Mouse (Mus musculus) embryo, embryonic 11.5 days (tissue): ENCODE measurements at regions not wholly inside any gene's neighbourhood (a gene's known extent, or its start where the extent isn't known, plus 50 kb on each side); places are given as distances from the start of the nearest gene placed in this dataset.

Source experiments
- DNase-seq: peaks from one replicate; pipeline ENCODE4 v3.0.0-alpha.2; 2012; ENCODE audit warnings: low read depth, low spot score

DNA sequence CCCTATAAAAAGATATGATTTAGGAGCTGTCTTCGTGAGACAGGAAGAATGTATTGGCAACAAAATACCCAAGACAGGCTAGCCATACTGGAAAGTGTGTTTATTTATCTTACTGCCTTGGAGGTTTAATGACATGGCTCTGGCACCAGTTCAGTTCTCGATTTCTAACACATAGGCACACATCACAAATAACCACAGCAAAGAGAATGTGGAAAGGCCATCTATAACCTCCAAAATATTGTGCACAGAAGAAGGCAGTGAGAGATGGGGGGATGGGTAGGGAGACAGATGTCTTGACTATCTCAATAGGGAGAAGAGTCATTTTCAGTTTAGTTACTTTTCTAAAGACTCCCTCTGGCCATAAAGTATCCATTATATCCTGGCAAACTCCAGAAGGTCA, 90.5 kb downstream of the Minar1 start:
- DNase-seq: no peak

DNA sequence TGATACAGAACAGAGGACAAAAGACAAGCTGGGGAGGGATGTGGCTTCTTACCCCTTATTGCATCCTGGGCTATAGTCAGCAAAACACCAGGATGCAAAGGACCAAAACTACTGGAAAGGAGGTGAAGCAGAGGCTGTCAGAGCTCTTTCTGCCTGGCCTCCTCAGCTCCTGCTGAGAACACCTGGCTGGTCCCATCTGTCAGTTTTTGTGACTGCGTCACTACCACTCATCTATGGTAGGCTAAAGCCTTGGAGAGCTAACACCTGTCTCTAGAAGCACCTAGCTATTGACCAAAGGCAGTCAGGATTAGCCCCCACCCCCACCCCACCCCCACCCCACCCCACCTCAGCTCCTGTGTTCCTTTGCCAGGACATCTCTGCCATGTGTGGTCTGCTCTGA, 98.8 kb downstream of the Minar1 start:
- DNase-seq: no peak

DNA sequence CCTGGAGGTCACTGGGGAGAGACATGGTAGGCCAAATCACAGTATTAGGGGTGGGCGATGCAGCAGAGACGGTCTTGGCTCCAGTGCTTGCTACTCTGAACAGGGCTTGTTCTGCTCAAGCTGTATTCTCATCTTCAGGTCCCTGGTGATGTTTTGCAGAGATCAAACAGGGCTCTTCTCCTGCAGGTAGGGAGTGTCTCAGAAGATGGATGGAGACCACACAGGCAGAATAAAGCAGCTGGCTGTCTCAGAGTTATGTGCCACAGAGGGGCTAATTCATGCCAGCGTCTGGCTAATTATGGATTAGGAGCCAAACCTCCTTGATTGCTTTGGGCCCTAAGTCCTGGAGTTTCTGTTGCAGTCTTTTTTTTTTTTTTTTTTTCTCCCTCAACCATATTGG, 99.2 kb downstream of the Minar1 start:
- DNase-seq: no peak

DNA sequence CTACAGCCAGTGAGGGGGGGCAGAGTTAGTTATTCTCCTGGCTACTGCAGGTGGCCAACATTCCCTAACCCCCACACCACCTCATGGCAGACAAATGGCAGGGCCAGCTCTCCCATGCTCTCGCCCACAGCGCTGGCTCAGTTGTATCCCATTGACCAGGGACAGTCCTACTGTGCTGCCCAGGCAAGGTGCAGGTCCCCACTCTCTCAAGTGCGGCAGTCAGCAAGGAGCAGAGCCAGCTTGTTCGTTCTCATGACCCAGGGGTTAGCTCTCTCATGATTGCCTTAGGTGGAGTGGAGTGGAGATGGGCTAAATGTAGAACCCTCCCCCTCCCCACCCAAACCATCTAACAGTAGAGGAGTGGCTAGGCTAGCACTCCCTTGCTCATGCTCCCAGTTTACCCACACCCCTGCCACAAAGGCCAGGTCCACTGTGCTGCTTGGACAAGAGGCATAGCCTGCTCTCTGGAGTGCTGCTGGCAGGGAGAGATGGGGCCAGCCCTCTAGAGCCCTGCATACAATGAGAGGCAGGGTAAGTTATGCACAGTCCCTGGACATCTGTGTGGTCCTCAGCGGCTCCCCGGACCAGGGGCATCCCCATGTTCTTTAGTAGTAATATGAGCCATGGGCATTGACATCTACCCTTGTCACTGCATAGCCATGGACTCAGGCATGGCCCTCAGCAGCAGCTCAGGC, 114.4 kb downstream of the Minar1 start:
- DNase-seq: no peak

DNA sequence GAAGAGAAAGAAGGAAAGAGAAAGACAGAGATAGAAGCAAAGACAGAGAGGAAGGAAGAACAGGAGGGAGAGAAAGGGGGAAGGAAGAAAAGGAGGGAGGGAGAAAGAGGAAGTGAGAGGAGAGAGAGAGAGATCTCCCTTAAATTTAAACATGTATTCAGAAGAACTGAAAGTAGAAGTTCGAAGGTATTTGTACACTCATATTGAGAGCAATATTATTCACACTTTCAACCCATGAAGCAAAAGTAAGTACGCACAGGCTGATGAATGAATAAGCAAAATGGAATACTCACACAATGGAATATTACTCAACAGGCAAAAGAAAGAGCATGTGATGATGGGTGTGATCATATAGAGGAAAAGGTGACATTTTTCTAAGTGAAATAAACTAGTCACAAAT, 120.8 kb downstream of the Minar1 start:
- no peak for DNase-seq

DNA sequence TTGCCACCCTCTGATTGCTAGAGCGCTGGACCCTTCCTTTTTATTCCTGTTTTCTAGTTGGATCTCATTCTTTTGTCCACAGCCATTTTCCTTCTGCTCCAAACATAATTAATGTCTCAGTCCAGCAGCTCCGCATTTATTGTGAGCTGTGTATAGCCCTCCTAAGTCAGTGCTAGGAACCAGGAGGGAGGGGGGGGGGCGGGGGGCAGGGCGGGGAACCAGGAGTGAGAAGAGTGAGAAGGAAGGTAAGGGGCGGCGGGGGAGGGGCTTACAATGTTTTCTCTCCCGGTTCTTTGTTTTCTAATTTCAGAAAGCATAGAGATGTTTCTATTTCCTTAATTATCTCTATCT, 125.6 kb downstream of the Minar1 start:
- peak; percentile 14 for DNase-seq

DNA sequence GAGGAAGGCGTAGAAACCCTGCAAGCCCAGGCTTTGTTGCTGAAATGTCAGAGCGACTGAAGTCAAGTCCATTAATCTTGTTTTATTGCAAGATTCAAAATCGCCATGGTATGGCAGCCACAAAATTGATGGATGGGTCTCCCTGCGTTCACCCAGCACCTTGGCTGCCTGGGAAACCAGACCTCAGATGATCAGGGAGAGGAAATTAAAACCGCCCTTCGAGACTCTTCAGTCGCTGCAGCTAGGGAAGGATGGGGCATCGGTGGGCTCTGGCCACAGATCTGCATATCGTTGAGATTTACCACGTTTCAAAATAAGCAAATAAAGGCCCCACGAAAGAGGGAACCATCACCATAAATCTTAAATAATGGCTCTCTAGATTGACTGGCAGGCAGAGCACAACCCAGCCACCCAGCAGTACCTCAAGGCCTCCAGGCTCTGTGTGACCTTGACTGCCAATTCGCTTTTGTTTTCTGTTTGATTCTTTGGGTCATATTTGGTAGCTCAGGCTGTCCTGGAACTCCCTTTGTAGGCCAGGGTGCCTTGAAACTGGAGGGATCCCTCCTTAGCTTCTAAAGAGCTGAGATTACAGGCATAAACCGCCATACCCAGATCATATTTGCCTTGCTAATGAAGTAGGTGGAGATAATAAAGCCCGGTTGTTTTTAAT, 126.1 kb downstream of the Minar1 start:
- DNase-seq: peak; percentile 30

DNA sequence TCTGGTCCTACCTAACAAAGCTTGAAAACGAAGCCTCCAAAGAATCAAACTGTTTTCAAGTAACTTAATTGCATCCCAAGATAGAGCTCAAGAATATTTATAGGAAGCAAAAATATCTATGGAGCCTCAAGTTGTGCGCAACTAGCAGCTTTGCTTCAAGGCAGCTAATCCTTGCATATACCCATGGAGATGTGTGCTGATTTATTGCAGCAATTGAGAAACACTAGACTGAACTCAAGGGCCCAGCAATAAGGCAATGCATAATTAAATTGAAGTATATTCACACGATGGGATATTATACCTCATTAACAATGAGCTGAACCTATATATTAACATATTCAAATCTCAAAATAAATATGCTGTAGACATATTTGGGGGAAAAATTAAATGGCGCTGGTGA, 135.3 kb downstream of the Minar1 start:
- no peak for DNase-seq

DNA sequence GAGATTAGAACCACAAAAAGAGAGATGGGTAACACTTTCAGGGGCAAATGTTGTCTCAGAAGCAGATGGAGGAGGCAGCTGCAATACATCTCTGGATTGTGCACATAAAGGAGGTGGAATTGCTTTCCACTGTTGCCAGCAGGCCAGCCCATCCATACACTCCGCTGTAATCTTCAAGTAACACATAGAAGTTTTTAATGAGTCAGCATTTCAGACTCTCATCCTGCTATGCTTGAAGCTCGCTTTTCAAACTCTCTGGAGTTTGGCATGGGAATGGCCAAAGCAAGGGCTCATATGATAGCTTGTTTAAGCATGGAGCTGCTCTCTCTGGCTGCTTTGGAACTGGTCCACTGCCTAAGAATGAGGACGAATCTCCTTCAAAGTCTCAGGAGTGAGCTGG, 143.5 kb downstream of the Minar1 start:
- no peak for DNase-seq

DNA sequence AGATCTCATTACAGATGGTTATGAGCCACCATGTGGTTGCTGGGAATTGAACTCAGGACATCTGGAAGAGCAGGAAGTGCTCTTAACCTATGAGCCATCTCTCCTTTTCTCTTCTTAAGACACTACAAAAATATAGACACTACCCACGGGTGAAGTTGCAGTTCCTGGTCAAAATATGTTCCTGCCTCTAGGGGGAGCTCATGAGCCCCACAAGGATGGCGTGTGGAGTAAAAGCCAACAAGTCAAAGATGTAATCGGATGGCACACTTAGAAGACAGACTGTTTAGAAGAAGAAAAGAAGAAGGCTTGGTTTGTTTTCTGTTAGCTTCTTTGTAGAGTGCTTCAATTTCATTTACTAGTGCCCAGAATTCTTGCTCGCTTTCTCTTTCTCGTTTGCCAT, 161.7 kb downstream of the Minar1 start:
- DNase-seq: peak; percentile 37

DNA sequence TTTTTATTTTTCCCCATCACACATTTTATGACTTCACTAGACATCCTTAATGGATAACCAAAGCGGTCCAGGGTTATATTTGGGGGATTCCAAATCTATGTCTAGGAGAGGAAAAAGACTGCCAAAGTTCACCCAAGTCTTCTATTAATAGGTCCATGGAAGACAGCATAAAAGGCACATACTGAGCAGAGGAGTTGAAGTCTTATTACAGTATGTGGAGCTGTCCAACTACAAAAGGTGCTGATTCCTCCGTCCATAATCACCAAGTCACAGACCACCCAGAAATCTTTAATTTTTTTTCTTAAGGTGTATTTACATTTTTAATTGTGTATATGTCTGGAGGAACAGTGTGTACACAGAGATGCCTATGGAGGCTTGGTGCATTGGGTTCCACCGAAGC, 166.3 kb downstream of the Minar1 start:
- DNase-seq: no peak

DNA sequence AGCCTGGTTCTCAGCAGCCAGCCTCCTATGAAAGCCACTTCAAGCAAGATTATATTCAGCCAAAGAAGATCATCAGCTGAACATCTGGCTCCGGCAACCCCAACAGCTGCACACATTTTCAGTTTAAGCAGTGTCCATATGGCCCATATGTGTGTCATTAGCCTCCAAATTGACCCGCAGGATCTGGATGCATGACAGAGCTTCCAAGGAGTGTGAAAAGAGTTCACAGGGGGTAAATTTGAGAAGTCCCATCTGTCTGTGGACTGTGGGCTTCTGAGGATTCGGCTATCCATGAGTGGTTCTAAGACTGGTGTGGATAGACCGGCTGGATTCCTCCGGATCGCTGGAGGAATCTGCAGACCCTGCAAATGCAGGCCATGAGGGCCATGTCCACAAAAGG, 173.3 kb downstream of the Minar1 start:
- DNase-seq: no peak
